Mouse (Mus musculus): ENCODE results near the gene Cyb5r3.

DNA sequence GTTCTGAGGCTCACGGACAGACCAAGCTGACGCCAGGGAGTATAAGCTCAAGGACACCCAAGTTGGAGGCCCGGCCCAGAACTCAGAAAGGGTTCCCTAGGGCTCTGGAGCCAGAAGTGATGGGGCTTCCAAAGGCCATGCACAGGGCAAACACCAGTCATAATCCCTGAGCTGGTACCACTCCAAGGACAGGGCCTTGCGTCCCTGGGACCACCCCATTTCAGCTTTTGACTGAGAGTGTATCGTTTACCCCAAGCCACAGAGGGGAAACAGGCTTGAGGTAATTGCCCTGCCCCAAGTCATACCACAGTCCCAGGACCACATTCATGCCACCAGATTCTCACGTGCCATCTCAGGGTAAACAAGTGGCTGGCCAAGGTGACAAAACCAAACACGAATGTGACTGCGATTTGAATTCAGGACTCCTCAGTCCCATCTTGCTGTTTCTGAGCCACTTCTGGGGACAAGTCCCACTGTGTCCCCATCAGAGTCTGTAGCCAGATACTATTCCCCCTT, 4.8 kb downstream of the Cyb5r3 start:
- TF ChIP-seq CTCF (IDR thresholded peaks at IDR 0.05; ENCODE audit: low read depth): no peak
- TF ChIP-seq EP300 (IDR thresholded peaks at IDR 0.05; ENCODE audit: low read depth): no peak
